Mouse (Mus musculus): ENCODE measurements around the gene Zfyve27. TPM values are rescaled to one million over a fixed set of nuclear protein-coding genes. Genes with fewer than 3 reads are reported as not detected.
A peak's percentile ranks its signal among the peaks of the same experiment; 100 is the strongest.

The Zfyve27 gene
- polyA plus RNA-seq, 1 experiment from 2014 or later = 15.2 TPM

GRCm38 (mm10) chr19:42166130-42166529 is 2.4 kb downstream of the Zfyve27 start:
- DNase-seq (ENCODE audit: low spot score) (peak; percentile 82), ATAC-seq (replicated peaks; ENCODE audit: low FRiP score) (no peak)
- H3K9ac ChIP-seq (ENCODE audit: low read depth, low read length) = no peak overlapping the region
- 0 out of 2 replicates have a peak, but pooled peaks cover 8% of the 10 kb centered on the region for H3K27me3 ChIP-seq (replicated peaks; ENCODE audit: control insufficient read depth, insufficient read depth, low read length)
- H3K4me2 ChIP-seq = peak overlapping the region; percentile 39; the same call in 1 of the 2 replicates
- H3K4me1 ChIP-seq (replicated peaks; ENCODE audit: control insufficient read depth, insufficient read depth, low read length) = peaks cover 4% of the 10 kb centered on the region
- no peaks in the 10 kb centered on the region for H3K9me3 ChIP-seq (ENCODE audit: control insufficient read depth, low read length)
- no peak overlapping the region for H3K27ac ChIP-seq (ENCODE audit: low read depth, low read length)
- no peak overlapping the region for H3K4me3 ChIP-seq (ENCODE audit: low read depth, low read length)
- WGBS = 2% methylated on average over 12 of the region's 12 CpGs
- no peaks in the 10 kb centered on the region for H3K36me3 ChIP-seq (ENCODE audit: control insufficient read depth, insufficient read depth, low read length)

DNA sequence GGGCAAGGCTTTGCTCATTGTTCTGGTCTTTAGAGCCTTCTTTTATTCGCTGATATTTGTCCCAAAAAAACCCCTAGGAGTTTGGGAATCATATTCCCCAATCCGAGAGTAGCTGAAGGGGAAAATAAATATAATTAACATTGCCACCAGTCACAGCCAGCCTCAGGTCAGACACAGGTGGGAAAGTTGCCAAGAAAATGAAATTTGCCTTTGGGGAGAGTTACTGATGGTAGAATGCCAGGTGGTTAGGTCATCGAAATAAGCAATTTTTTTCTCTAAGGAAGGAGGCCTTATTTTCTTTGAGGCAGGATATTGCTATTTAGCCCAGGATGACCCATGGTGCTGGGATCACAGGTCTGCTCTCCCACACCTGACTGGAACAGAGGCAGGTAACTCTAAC is 3.0 kb downstream of the Zfyve27 start:
- Histone ChIP-seq H3K9ac (ENCODE audit: low read depth, low read length) (no peak overlapping the region), H3K9me3 (ENCODE audit: control insufficient read depth, low read length) (no peaks in the 10 kb centered on the region), H3K4me1 (replicated peaks; ENCODE audit: control insufficient read depth, insufficient read depth, low read length) (peaks cover 4% of the 10 kb centered on the region), H3K27ac (ENCODE audit: low read depth, low read length) (no peak overlapping the region), H3K36me3 (ENCODE audit: control insufficient read depth, insufficient read depth, low read length) (no peaks in the 10 kb centered on the region), H3K4me2 (no peak overlapping the region), H3K27me3 (replicated peaks; ENCODE audit: control insufficient read depth, insufficient read depth, low read length) (0 out of 2 replicates have a peak, but pooled peaks cover 8% of the 10 kb centered on the region), H3K4me3 (ENCODE audit: low read depth, low read length) (no peak overlapping the region)
- DNase-seq (ENCODE audit: low spot score) (no peak), ATAC-seq (replicated peaks; ENCODE audit: low FRiP score) (no peak)
- WGBS = 56% methylated on average over 3 of the region's 3 CpGs

DNA sequence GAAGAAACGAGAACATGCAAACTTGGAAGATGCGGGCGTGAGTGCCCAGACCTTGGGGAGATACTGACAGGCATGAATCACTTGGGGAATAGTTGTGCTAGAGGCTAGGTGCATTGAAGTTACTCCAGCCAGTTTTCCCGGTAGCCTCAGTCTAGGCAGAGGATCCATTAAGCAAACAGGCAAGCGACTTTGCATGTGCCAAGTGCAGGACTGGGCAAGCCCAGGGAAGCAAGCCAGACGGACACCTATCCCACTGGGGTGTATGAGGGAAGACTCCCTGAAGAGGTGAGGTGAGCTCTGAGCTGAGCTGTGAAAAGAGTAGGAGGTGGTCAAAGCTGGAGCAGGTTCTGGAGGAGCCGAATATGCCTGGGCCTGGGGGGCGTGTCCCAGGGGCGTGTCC is 3.7 kb downstream of the Zfyve27 start:
- Histone ChIP-seq H3K4me2 (no peak overlapping the region), H3K9ac (ENCODE audit: low read depth, low read length) (no peak overlapping the region), H3K27me3 (replicated peaks; ENCODE audit: control insufficient read depth, insufficient read depth, low read length) (0 out of 2 replicates have a peak, but pooled peaks cover 8% of the 10 kb centered on the region), H3K27ac (ENCODE audit: low read depth, low read length) (no peak overlapping the region), H3K36me3 (ENCODE audit: control insufficient read depth, insufficient read depth, low read length) (no peaks in the 10 kb centered on the region), H3K4me3 (ENCODE audit: low read depth, low read length) (no peak overlapping the region), H3K9me3 (ENCODE audit: control insufficient read depth, low read length) (no peaks in the 10 kb centered on the region), H3K4me1 (replicated peaks; ENCODE audit: control insufficient read depth, insufficient read depth, low read length) (peaks cover 4% of the 10 kb centered on the region)
- no peak for DNase-seq (ENCODE audit: low spot score)
- WGBS = 62% methylated on average over 9 of the region's 9 CpGs
- no peak for ATAC-seq (replicated peaks; ENCODE audit: low FRiP score)

GRCm38 (mm10) chr19:42169322-42169975 is 5.7 kb downstream of the Zfyve27 start:
- DNase-seq (ENCODE audit: low spot score) (no peak), ATAC-seq (replicated peaks; ENCODE audit: low FRiP score) (peak; percentile 37)
- 51% methylated on average over 10 of the region's 10 CpGs for WGBS
- H3K9ac ChIP-seq (ENCODE audit: low read depth, low read length) = no peak overlapping the region; the same call in 1 of the 2 replicates
- 0 out of 2 replicates have a peak, but pooled peaks cover 8% of the 10 kb centered on the region for H3K27me3 ChIP-seq (replicated peaks; ENCODE audit: control insufficient read depth, insufficient read depth, low read length)
- H3K4me1 ChIP-seq (replicated peaks; ENCODE audit: control insufficient read depth, insufficient read depth, low read length) = peaks cover 4% of the 10 kb centered on the region
- H3K4me3 ChIP-seq (ENCODE audit: low read depth, low read length) = 0 out of 2 replicates have a peak overlapping the region, but pooled peaks have one; percentile 87
- no peaks in the 10 kb centered on the region for H3K9me3 ChIP-seq (ENCODE audit: control insufficient read depth, low read length)
- H3K36me3 ChIP-seq (ENCODE audit: control insufficient read depth, insufficient read depth, low read length) = no peaks in the 10 kb centered on the region; the same call in 1 of the 2 replicates
- H3K4me2 ChIP-seq = peak overlapping the region; percentile 91
- H3K27ac ChIP-seq (ENCODE audit: low read depth, low read length) = no peak overlapping the region

GRCm38 (mm10) chr19:42170025-42170969 is 6.5 kb downstream of the Zfyve27 start:
- 2% methylated on average over 55 of the region's 56 CpGs for WGBS
- Histone ChIP-seq H3K4me3 (ENCODE audit: low read depth, low read length) (peak overlapping the region; percentile 87), H3K27me3 (replicated peaks; ENCODE audit: control insufficient read depth, insufficient read depth, low read length) (0 out of 2 replicates have a peak, but pooled peaks cover 8% of the 10 kb centered on the region), H3K4me2 (peak overlapping the region; percentile 91), H3K4me1 (replicated peaks; ENCODE audit: control insufficient read depth, insufficient read depth, low read length) (peaks cover 4% of the 10 kb centered on the region), H3K36me3 (ENCODE audit: control insufficient read depth, insufficient read depth, low read length) (no peaks in the 10 kb centered on the region; the same call in 1 of the 2 replicates), H3K9me3 (ENCODE audit: control insufficient read depth, low read length) (no peaks in the 10 kb centered on the region), H3K27ac (ENCODE audit: low read depth, low read length) (peak overlapping the region; percentile 51; the same call in 1 of the 2 replicates), H3K9ac (ENCODE audit: low read depth, low read length) (peak overlapping the region; percentile 88)
- peak; percentile 90 for DNase-seq (ENCODE audit: low spot score)
- ATAC-seq (replicated peaks; ENCODE audit: low FRiP score) = peak; percentile 92

GRCm38 (mm10) chr19:42176841-42177240 is 13.1 kb downstream of the Zfyve27 start:
- Histone ChIP-seq H3K4me2 (peak overlapping the region; percentile 33), H3K27ac (ENCODE audit: low read depth, low read length) (peak overlapping the region; percentile 13; the same call in 1 of the 2 replicates), H3K9ac (ENCODE audit: low read depth, low read length) (no peak overlapping the region), H3K36me3 (ENCODE audit: control insufficient read depth, insufficient read depth, low read length) (peaks cover 4% of the 10 kb centered on the region), H3K4me3 (ENCODE audit: low read depth, low read length) (no peak overlapping the region), H3K27me3 (replicated peaks; ENCODE audit: control insufficient read depth, insufficient read depth, low read length) (no peaks in the 10 kb centered on the region), H3K9me3 (ENCODE audit: control insufficient read depth, low read length) (no peaks in the 10 kb centered on the region), H3K4me1 (replicated peaks; ENCODE audit: control insufficient read depth, insufficient read depth, low read length) (peaks cover 19% of the 10 kb centered on the region)
- peak; percentile 81 for ATAC-seq (replicated peaks; ENCODE audit: low FRiP score)
- WGBS = 37% methylated on average over 7 of the region's 7 CpGs
- no peak for DNase-seq (ENCODE audit: low spot score)

DNA sequence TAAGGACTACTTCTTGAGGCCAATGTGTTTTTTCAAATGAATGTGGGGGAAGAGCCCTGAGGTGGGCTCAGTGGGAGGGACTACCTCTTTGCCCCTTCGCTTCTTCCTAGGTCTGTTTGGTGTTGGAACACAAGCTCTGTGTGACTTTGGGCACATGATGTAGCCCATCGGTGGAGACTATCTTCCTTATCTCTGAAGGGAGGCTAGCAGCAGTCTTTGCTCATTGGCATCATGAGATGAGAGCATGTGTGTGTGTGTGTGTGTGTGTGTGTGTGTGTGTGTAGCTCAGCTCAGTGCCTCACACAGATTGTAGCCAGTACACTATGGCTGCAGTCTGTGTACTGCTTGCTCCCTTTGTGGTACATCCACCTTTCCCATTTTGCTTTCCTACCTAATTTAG is 13.7 kb downstream of the Zfyve27 start:
- Histone ChIP-seq H3K4me2 (peak overlapping the region; percentile 33), H3K27me3 (replicated peaks; ENCODE audit: control insufficient read depth, insufficient read depth, low read length) (no peaks in the 10 kb centered on the region), H3K27ac (ENCODE audit: low read depth, low read length) (peak overlapping the region; percentile 13; the same call in 1 of the 2 replicates), H3K9ac (ENCODE audit: low read depth, low read length) (no peak overlapping the region), H3K9me3 (ENCODE audit: control insufficient read depth, low read length) (no peaks in the 10 kb centered on the region), H3K4me1 (replicated peaks; ENCODE audit: control insufficient read depth, insufficient read depth, low read length) (peaks cover 19% of the 10 kb centered on the region), H3K4me3 (ENCODE audit: low read depth, low read length) (no peak overlapping the region), H3K36me3 (ENCODE audit: control insufficient read depth, insufficient read depth, low read length) (peaks cover 4% of the 10 kb centered on the region)
- DNase-seq (ENCODE audit: low spot score) = no peak
- ATAC-seq (replicated peaks; ENCODE audit: low FRiP score) = peak; percentile 37; the same call in 1 of the 2 replicates
- WGBS = 50% methylated on average over 2 of the region's 2 CpGs

- peaks cover 6% of the 10 kb centered on the region for H3K36me3 ChIP-seq (ENCODE audit: control insufficient read depth, insufficient read depth, low read length)
- 91% methylated on average over 14 of the region's 14 CpGs for WGBS
- peaks cover 19% of the 10 kb centered on the region for H3K4me1 ChIP-seq (replicated peaks; ENCODE audit: control insufficient read depth, insufficient read depth, low read length)
- H3K27ac ChIP-seq (ENCODE audit: low read depth, low read length) = no peak overlapping the region
- ATAC-seq (replicated peaks; ENCODE audit: low FRiP score) (no peak), DNase-seq (ENCODE audit: low spot score) (no peak)
- H3K4me3 ChIP-seq (ENCODE audit: low read depth, low read length) = no peak overlapping the region
- H3K9ac ChIP-seq (ENCODE audit: low read depth, low read length) = no peak overlapping the region
- no peak overlapping the region for H3K4me2 ChIP-seq
- no peaks in the 10 kb centered on the region for H3K9me3 ChIP-seq (ENCODE audit: control insufficient read depth, low read length)
- H3K27me3 ChIP-seq (replicated peaks; ENCODE audit: control insufficient read depth, insufficient read depth, low read length) = no peaks in the 10 kb centered on the region
Measured at GRCm38 (mm10) chr19:42179356-42179755, 15.6 kb downstream of the Zfyve27 start.

Data from liver, embryonic 11.5 days (tissue).